Comparison of ENCODE assay signal across 8 mouse cellular contexts in genomic region chr12:69424971-69425370, GRCm38 (mm10). TPM values are rescaled to one million over a fixed set of nuclear protein-coding genes. Genes with fewer than 3 reads are reported as not detected.
DNase-seq lines count a peak whose midpoint lies in the region; ATAC-seq and TF ChIP-seq lines count a peak whose summit lies in the region.

No protein-coding gene starts in this region.

- H3K36me3 ChIP-seq in forebrain, embryonic 10.5 days (replicated peaks), result peaks cover 3% of the 10 kb centered on the region; the same call in 1 of the 2 replicates
- no peaks in the 10 kb centered on the region for H3K36me3 ChIP-seq in forebrain, embryonic 15.5 days
- no peaks in the 10 kb centered on the region for H3K36me3 ChIP-seq in heart, postnatal 0 days (replicated peaks; ENCODE audit: control insufficient read depth, insufficient read depth, low read length)
- no peaks in the 10 kb centered on the region for H3K36me3 ChIP-seq in liver, embryonic 12.5 days
- no peaks in the 10 kb centered on the region for H3K36me3 ChIP-seq in thymus, adult 2 months (ENCODE audit: control insufficient read depth, insufficient read depth, low read length)

- H3K27me3 ChIP-seq in forebrain, embryonic 10.5 days (ENCODE audit: poor library complexity, severe bottlenecking), result no peaks in the 10 kb centered on the region
- H3K27me3 ChIP-seq in forebrain, embryonic 15.5 days, result no peaks in the 10 kb centered on the region
- H3K27me3 ChIP-seq in heart, postnatal 0 days (ENCODE audit: control insufficient read depth, insufficient read depth, low read length), result no peaks in the 10 kb centered on the region
- H3K27me3 ChIP-seq in liver, embryonic 12.5 days (replicated peaks), result no peaks in the 10 kb centered on the region
- no peaks in the 10 kb centered on the region for H3K27me3 ChIP-seq in thymus, adult 2 months (ENCODE audit: control insufficient read depth, insufficient read depth, low read length)

- 51% methylated on average over 14 of the region's 14 CpGs for WGBS in forebrain, embryonic 10.5 days
- 61% methylated on average over 14 of the region's 14 CpGs for WGBS in forebrain, embryonic 15.5 days
- WGBS in heart, postnatal 0 days, result 57% methylated on average over 14 of the region's 14 CpGs
- WGBS in liver, embryonic 12.5 days (ENCODE audit: insufficient replicate concordance), result 65% methylated on average over 14 of the region's 14 CpGs
- WGBS in thymus, adult 2 months, result 73% methylated on average over 14 of the region's 14 CpGs

- TF ChIP-seq POLR2A in thymus, adult 2 months (IDR thresholded peaks at IDR 0.05; ENCODE audit: control insufficient read depth, extremely low read depth, insufficient read depth, low read length, poor library complexity), result no peak

- TF ChIP-seq CTCF in heart, postnatal 0 days (IDR thresholded peaks at IDR 0.05; ENCODE audit: low read depth), result no peak
- no peak for TF ChIP-seq CTCF in thymus, adult 2 months (IDR thresholded peaks at IDR 0.05; ENCODE audit: borderline replicate concordance, control insufficient read depth, extremely low read depth, insufficient read depth, low read length, poor library complexity)

- H3K27ac ChIP-seq in forebrain, embryonic 10.5 days, result peak overlapping the region; percentile 77
- no peak overlapping the region for H3K27ac ChIP-seq in forebrain, embryonic 15.5 days (replicated peaks)
- peak overlapping the region; percentile 71 for H3K27ac ChIP-seq in heart, postnatal 0 days (ENCODE audit: low read depth)
- H3K27ac ChIP-seq in liver, embryonic 12.5 days, result no peak overlapping the region
- no peak overlapping the region; the same call in 1 of the 2 replicates for H3K27ac ChIP-seq in thymus, adult 2 months (ENCODE audit: control insufficient read depth, insufficient read depth, low read length)

- TF ChIP-seq EP300 in heart, postnatal 0 days (IDR thresholded peaks at IDR 0.05; ENCODE audit: low read depth), result 0 out of 2 replicates have a peak, but pooled peaks have one; percentile 32

- peaks cover 35% of the 10 kb centered on the region for H3K4me1 ChIP-seq in forebrain, embryonic 10.5 days
- H3K4me1 ChIP-seq in forebrain, embryonic 15.5 days, result no peaks in the 10 kb centered on the region
- H3K4me1 ChIP-seq in heart, postnatal 0 days (ENCODE audit: control insufficient read depth, insufficient read depth), result no peaks in the 10 kb centered on the region
- H3K4me1 ChIP-seq in liver, embryonic 12.5 days, result 0 out of 2 replicates have a peak, but pooled peaks cover 6% of the 10 kb centered on the region
- peaks cover 20% of the 10 kb centered on the region for H3K4me1 ChIP-seq in thymus, adult 2 months (replicated peaks; ENCODE audit: control insufficient read depth, insufficient read depth, low read length)

- DNase-seq in forebrain, embryonic 10.5 days (ENCODE audit: extremely low spot score, low spot score), result peak; percentile 32
- peak; percentile 12 for DNase-seq in Muller cell, postnatal 12 days (ENCODE audit: inconsistent ontology term)
- peak; percentile 74 for DNase-seq in heart, postnatal 0 days (ENCODE audit: low spot score)
- DNase-seq in layer of hippocampus, adult 9-11 months, result no peak
- no peak for DNase-seq in thymus, adult 2 months
- DNase-seq in adrenal gland, postnatal 25 days, result no peak

- H3K4me2 ChIP-seq in forebrain, embryonic 15.5 days (replicated peaks), result no peak overlapping the region
- H3K4me2 ChIP-seq in heart, postnatal 0 days (ENCODE audit: low read depth, low read length), result no peak overlapping the region
- H3K4me2 ChIP-seq in liver, embryonic 12.5 days, result no peak overlapping the region

- peaks cover 18% of the 10 kb centered on the region for H3K9me3 ChIP-seq in forebrain, embryonic 10.5 days
- H3K9me3 ChIP-seq in forebrain, embryonic 15.5 days, result no peaks in the 10 kb centered on the region
- H3K9me3 ChIP-seq in heart, postnatal 0 days (replicated peaks; ENCODE audit: control insufficient read depth, low read length), result no peaks in the 10 kb centered on the region
- H3K9me3 ChIP-seq in liver, embryonic 12.5 days (replicated peaks), result no peaks in the 10 kb centered on the region

- ATAC-seq in forebrain, embryonic 15.5 days (replicated peaks), result no peak
- peak; percentile 83 for ATAC-seq in heart, postnatal 0 days (ENCODE audit: insufficient read depth, low read depth)
- ATAC-seq in liver, embryonic 12.5 days, result peak; percentile 18; the same call in 1 of the 2 replicates

- no peak overlapping the region for H3K9ac ChIP-seq in forebrain, embryonic 15.5 days (replicated peaks)
- no peak overlapping the region for H3K9ac ChIP-seq in heart, postnatal 0 days (replicated peaks; ENCODE audit: low read depth, low read length)
- no peak overlapping the region for H3K9ac ChIP-seq in liver, embryonic 12.5 days

- no peak overlapping the region for H3K4me3 ChIP-seq in forebrain, embryonic 10.5 days
- H3K4me3 ChIP-seq in forebrain, embryonic 15.5 days, result no peak overlapping the region
- no peak overlapping the region for H3K4me3 ChIP-seq in heart, postnatal 0 days (ENCODE audit: low read depth, low read length)
- no peak overlapping the region for H3K4me3 ChIP-seq in liver, embryonic 12.5 days
- H3K4me3 ChIP-seq in thymus, adult 2 months (ENCODE audit: control insufficient read depth, insufficient read depth, low read length), result no peak overlapping the region

RNA-seq across cellular contexts. Expression of gene Gm9887, which starts 52.7 kb away (rescaled TPM):
- 0.84 and 1.2 TPM in 2 replicates for polyA plus RNA-seq in forebrain, embryonic 10.5 days (2016; fragmentation: Nextera tagmentation; extraction: Ambion mirVana)
- polyA plus RNA-seq in forebrain, embryonic 15.5 days (2015; fragmentation: Nextera tagmentation; extraction: Ambion mirVana), result 1.0 and 1.1 TPM in 2 replicates
- total RNA-seq in heart, postnatal 0 days (2014; rRNA removed; ENCODE audit: low replicate concordance), result not detected in 2 replicates
- polyA plus RNA-seq in heart, postnatal 0 days (2015; fragmentation: Nextera tagmentation; extraction: Ambion mirVana), result 0.55 and 1.9 TPM in 2 replicates
- 2.1 and 2.3 TPM in 2 replicates for polyA plus RNA-seq in liver, embryonic 12.5 days (2016; fragmentation: Nextera tagmentation; extraction: Ambion mirVana)
- polyA plus RNA-seq in thymus, adult 2 months (2012; rRNA removed), result 1.1 and 2.8 TPM in 2 replicates
- 1.5 TPM in 1 of 2 replicates, not detected in the other for total RNA-seq in adrenal gland, postnatal 25 days (2021)

RNA-seq across cellular contexts. Expression of gene Arf6, which starts 53.0 kb away (rescaled TPM):
- polyA plus RNA-seq in forebrain, embryonic 10.5 days (2016; fragmentation: Nextera tagmentation; extraction: Ambion mirVana), result 32.6 and 33.5 TPM in 2 replicates
- polyA plus RNA-seq in forebrain, embryonic 15.5 days (2015; fragmentation: Nextera tagmentation; extraction: Ambion mirVana), result 32.1 and 33.0 TPM in 2 replicates
- 115 and 155 TPM in 2 replicates for total RNA-seq in heart, postnatal 0 days (2014; rRNA removed; ENCODE audit: low replicate concordance)
- 32.4 and 35.6 TPM in 2 replicates for polyA plus RNA-seq in heart, postnatal 0 days (2015; fragmentation: Nextera tagmentation; extraction: Ambion mirVana)
- 81.1 and 83.3 TPM in 2 replicates for polyA plus RNA-seq in liver, embryonic 12.5 days (2016; fragmentation: Nextera tagmentation; extraction: Ambion mirVana)
- 226 and 341 TPM in 2 replicates for polyA plus RNA-seq in thymus, adult 2 months (2012; rRNA removed)
- 112 and 118 TPM in 2 replicates for total RNA-seq in adrenal gland, postnatal 25 days (2021)

Comparison
In these comparisons a context has a peak if more than half of its experiments do, and no peak if none do; other contexts are left out.
1. H3K27ac ChIP-seq: peak in forebrain, embryonic 10.5 days (single experiment) and heart, postnatal 0 days (single experiment); none in forebrain, embryonic 15.5 days (single experiment), liver, embryonic 12.5 days (single experiment) and thymus, adult 2 months (single experiment).
2. DNase-seq: peak in forebrain, embryonic 10.5 days (single experiment), Muller cell, postnatal 12 days (single experiment) and heart, postnatal 0 days (single experiment); none in layer of hippocampus, adult 9-11 months (single experiment), thymus, adult 2 months (single experiment) and adrenal gland, postnatal 25 days (single experiment).